Mouse (Mus musculus): ENCODE data around the gene Cdc42ep5.
A peak's percentile ranks its signal among the peaks of the same experiment; 100 is the strongest.

The Cdc42ep5 gene

GRCm38 (mm10) chr7:4145552-4146190 is 19.0 kb downstream of the Cdc42ep5 start:
- peak; percentile 72 for DNase-seq

- no peak for DNase-seq
These were observed 19.7 kb downstream of the Cdc42ep5 start for GRCm38 (mm10) chr7:4144766-4145551.

- no peak for DNase-seq
These were observed 20.6 kb downstream of the Cdc42ep5 start for GRCm38 (mm10) chr7:4144046-4144445.

- no peak for DNase-seq
These were observed 21.2 kb downstream of the Cdc42ep5 start for GRCm38 (mm10) chr7:4143506-4143905.

GRCm38 (mm10) chr7:4142796-4143445 is 21.7 kb downstream of the Cdc42ep5 start:
- no peak for DNase-seq

GRCm38 (mm10) chr7:4141648-4142325 is 22.9 kb downstream of the Cdc42ep5 start:
- no peak for DNase-seq

- no peak for DNase-seq
These were observed 25.3 kb downstream of the Cdc42ep5 start for GRCm38 (mm10) chr7:4139391-4139790.

GRCm38 (mm10) chr7:4138671-4139070 is 26.0 kb downstream of the Cdc42ep5 start:
- no peak for DNase-seq

- DNase-seq, result no peak
These were observed 26.5 kb downstream of the Cdc42ep5 start for GRCm38 (mm10) chr7:4138181-4138580.

GRCm38 (mm10) chr7:4137746-4138145 is 26.9 kb downstream of the Cdc42ep5 start:
- no peak for DNase-seq

- DNase-seq, result peak; percentile 99
These were observed 27.7 kb downstream of the Cdc42ep5 start, which contains the start of gene Leng8 for GRCm38 (mm10) chr7:4136771-4137531. Gene Leng8 (plus strand): TSS chr7:4137039.

GRCm38 (mm10) chr7:4136404-4136770 is 28.3 kb downstream of the Cdc42ep5 start:
- no peak for DNase-seq

GRCm38 (mm10) chr7:4134911-4135310 is 29.7 kb downstream of the Cdc42ep5 start:
- DNase-seq, result no peak

- no peak for DNase-seq
These were observed 31.7 kb downstream of the Cdc42ep5 start for GRCm38 (mm10) chr7:4132998-4133397.

- no peak for DNase-seq
These were observed 32.1 kb downstream of the Cdc42ep5 start for GRCm38 (mm10) chr7:4132581-4132980.

- peak; percentile 70 for DNase-seq
These were observed 32.7 kb downstream of the Cdc42ep5 start for GRCm38 (mm10) chr7:4131964-4132363.

GRCm38 (mm10) chr7:4130686-4131452 is 33.8 kb downstream of the Cdc42ep5 start:
- peak; percentile 93 for DNase-seq

GRCm38 (mm10) chr7:4128860-4129259 is 35.8 kb downstream of the Cdc42ep5 start:
- peak; percentile 19 for DNase-seq

GRCm38 (mm10) chr7:4127894-4128293 is 36.8 kb downstream of the Cdc42ep5 start:
- DNase-seq, result no peak

- no peak for DNase-seq
These were observed 37.5 kb downstream of the Cdc42ep5 start for GRCm38 (mm10) chr7:4126992-4127785.

GRCm38 (mm10) chr7:4125306-4125705 is 39.4 kb downstream of the Cdc42ep5 start:
- DNase-seq, result no peak
